Mouse (Mus musculus): ENCODE measurements around the gene Syk. TPM values are rescaled to one million over a fixed set of nuclear protein-coding genes. Genes with fewer than 3 reads are reported as not detected.

Syk gene
- polyA plus RNA-seq, 1 experiment from 2014 or later: 6.3 TPM

DNA sequence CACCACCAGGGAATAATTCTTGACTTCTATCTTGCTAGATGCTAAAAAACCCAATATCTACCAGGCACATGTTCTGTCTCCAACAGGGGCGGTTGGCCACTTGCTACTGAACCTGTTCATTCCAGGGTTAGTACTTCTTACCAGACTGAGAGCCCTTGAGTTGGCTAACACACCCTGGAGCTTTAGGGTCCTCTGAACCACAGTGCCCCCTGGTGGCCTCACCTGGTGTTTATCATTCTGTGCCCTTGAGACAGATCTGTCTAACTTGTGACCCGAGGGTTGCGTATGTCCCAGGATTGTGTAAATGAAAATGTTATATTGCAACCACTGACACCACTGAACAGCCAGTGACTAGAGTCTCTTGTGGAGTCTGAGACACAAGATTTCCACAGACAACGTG lies 41.1 kb downstream of the Syk start:
- H3K27ac ChIP-seq (replicated peaks): no peak overlapping the region
- no peak for ATAC-seq (ENCODE audit: extremely low read depth, insufficient number of reproducible peaks, low FRiP score, low TSS enrichment)
- H3K4me3 ChIP-seq: no peak overlapping the region
- no peak overlapping the region for H3K9ac ChIP-seq
- no peak overlapping the region for H3K4me2 ChIP-seq
- no peaks in the 10 kb centered on the region for H3K9me3 ChIP-seq
- H3K36me3 ChIP-seq: 0 out of 2 replicates have a peak, but pooled peaks cover 15% of the 10 kb centered on the region
- H3K4me1 ChIP-seq: peaks cover 12% of the 10 kb centered on the region
- WGBS: 53% methylated on average over 4 of the region's 4 CpGs
- no peaks in the 10 kb centered on the region for H3K27me3 ChIP-seq (replicated peaks)

DNA sequence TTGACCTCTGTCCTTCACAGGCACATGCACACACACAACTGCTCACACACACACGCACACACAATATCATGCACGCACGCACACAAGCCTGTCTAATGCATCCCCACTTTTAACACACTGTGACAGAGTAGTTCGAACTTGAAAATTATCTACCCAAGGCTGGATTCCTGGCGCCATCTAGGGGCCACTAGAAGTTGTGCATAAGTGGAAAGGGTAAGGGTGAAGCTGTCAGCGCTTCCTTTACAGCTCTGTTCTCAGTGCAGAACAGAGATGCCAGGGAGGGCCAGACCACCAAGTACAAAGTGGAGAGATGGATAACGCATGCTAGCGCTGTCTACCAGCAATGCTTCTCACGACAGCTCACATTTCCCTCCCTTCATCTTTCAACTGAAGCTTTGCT lies 45.6 kb downstream of the Syk start:
- H3K9me3 ChIP-seq: no peaks in the 10 kb centered on the region
- H3K27ac ChIP-seq (replicated peaks): no peak overlapping the region
- peaks cover 9% of the 10 kb centered on the region for H3K4me1 ChIP-seq
- H3K27me3 ChIP-seq (replicated peaks): no peaks in the 10 kb centered on the region
- H3K9ac ChIP-seq: no peak overlapping the region
- 0 out of 2 replicates have a peak, but pooled peaks cover 2% of the 10 kb centered on the region for H3K36me3 ChIP-seq
- H3K4me3 ChIP-seq: no peak overlapping the region
- WGBS: 39% methylated on average over 9 of the region's 9 CpGs
- H3K4me2 ChIP-seq: no peak overlapping the region
- ATAC-seq (ENCODE audit: extremely low read depth, insufficient number of reproducible peaks, low FRiP score, low TSS enrichment): no peak

DNA sequence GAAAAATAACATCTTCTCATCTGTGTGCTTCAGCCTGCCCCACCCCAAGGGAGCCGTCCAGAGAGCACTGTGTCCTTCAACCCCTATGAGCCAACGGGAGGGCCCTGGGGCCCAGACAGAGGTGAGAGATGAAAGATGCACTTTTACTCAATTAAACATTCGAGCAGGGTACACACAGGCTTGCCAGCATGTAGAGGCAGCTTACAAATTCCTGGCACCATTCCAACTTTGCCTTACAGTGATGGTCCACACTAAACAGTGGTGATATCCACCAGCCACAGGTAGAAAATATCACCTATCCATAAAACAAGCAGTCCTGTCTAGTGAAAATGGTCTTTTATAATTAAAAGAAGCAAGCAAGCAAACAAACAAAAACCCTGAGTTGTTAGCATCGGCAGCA lies 48.7 kb downstream of the Syk start:
- H3K4me3 ChIP-seq: no peak overlapping the region
- WGBS: 47% methylated on average over 4 of the region's 4 CpGs

DNA sequence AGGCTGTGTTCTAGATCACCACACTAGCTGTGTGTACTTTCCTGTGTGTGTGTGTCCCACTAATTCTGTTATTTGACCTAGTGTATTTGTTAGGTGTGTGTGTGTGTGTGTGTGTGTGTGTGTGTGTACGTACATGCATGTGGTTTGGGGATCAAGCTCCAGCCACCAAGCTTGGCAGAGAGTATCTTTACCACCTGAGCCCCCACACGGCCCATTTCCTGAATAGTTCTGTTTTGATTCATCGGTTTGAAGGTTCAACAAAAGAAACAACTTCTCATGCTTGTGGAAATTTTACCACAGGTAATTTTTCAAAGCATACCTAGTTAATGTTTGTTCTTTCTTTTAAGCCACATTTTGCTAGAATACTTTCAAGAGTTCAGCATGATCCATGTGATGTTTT lies 52.5 kb downstream of the Syk start:
- Histone ChIP-seq H3K27me3 (replicated peaks) (no peaks in the 10 kb centered on the region), H3K4me3 (no peak overlapping the region), H3K9ac (no peak overlapping the region), H3K4me2 (no peak overlapping the region), H3K27ac (replicated peaks) (no peak overlapping the region), H3K9me3 (no peaks in the 10 kb centered on the region), H3K36me3 (peaks cover 14% of the 10 kb centered on the region), H3K4me1 (peaks cover 4% of the 10 kb centered on the region; the same call in 1 of the 2 replicates)
- ATAC-seq (ENCODE audit: extremely low read depth, insufficient number of reproducible peaks, low FRiP score, low TSS enrichment): no peak
- 75% methylated on average over 3 of the region's 3 CpGs for WGBS

More for the DNA sequence above, 48.7 kb downstream of the Syk start:
- no peaks in the 10 kb centered on the region for H3K27me3 ChIP-seq (replicated peaks)
- 0 out of 2 replicates have a peak, but pooled peaks cover 2% of the 10 kb centered on the region for H3K36me3 ChIP-seq
- ATAC-seq (ENCODE audit: extremely low read depth, insufficient number of reproducible peaks, low FRiP score, low TSS enrichment): no peak
- no peak overlapping the region for H3K9ac ChIP-seq
- H3K27ac ChIP-seq (replicated peaks): no peak overlapping the region
- H3K4me1 ChIP-seq: peaks cover 4% of the 10 kb centered on the region; the same call in 1 of the 2 replicates
- H3K4me2 ChIP-seq: no peak overlapping the region
- no peaks in the 10 kb centered on the region for H3K9me3 ChIP-seq

DNA sequence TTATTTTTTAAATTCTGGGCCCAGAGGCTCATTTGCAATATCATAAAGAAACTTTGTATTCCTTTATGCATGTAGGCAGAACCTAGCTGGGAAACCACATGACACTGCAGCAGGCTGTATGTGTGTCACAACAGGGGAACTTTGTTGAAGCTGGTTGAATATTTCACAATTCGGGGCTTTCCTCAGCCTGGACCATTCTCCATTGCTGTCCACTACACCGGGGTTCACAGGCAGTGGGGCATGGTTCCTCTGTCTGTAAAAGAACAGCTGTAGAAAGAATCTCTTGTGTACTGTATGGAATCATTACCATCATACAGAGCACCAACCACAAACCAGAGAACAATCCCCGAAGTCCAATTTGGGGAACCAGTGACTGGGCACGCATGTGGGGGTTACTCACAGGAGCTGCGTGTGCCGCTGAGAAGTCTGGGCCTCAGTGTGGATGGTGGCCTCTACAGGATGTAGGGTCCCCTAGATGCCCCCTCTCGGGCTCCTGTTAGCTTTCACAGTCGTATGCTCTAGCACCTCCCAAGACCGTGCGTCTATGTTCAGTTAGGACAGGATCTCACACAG lies 53.3 kb downstream of the Syk start:
- no peak overlapping the region for H3K4me2 ChIP-seq
- ATAC-seq (ENCODE audit: extremely low read depth, insufficient number of reproducible peaks, low FRiP score, low TSS enrichment): no peak
- H3K4me3 ChIP-seq: no peak overlapping the region
- no peak overlapping the region for H3K9ac ChIP-seq
- no peaks in the 10 kb centered on the region for H3K9me3 ChIP-seq
- H3K27me3 ChIP-seq (replicated peaks): no peaks in the 10 kb centered on the region
- no peak overlapping the region for H3K27ac ChIP-seq (replicated peaks)
- H3K36me3 ChIP-seq: peaks cover 19% of the 10 kb centered on the region
- 81% methylated on average over 10 of the region's 10 CpGs for WGBS
- peaks cover 4% of the 10 kb centered on the region; the same call in 1 of the 2 replicates for H3K4me1 ChIP-seq

DNA sequence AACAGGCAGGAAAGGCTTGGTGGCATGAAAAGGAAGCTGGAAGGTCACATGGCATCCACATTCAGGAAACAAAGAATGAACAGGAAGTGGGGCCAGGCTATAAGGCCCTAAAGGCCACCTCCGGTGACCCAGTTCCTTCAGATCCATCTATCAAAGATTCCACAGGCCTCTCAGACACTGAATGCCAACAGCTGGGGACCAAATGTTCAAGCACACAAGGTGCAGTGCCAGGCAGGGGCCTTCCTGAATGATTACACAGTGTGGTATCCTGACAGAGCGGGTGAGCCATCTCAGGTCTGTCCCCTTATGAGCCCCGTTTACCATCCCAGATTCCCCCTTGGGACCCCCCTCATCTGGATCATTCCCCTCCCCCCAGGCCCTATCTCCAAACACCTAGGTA lies 63.6 kb downstream of the Syk start:
- Histone ChIP-seq H3K27ac (replicated peaks) (no peak overlapping the region), H3K36me3 (peaks cover 40% of the 10 kb centered on the region), H3K27me3 (replicated peaks) (no peaks in the 10 kb centered on the region), H3K4me3 (no peak overlapping the region), H3K9me3 (no peaks in the 10 kb centered on the region), H3K4me1 (peaks cover 5% of the 10 kb centered on the region), H3K4me2 (no peak overlapping the region), H3K9ac (no peak overlapping the region)
- no peak for ATAC-seq (ENCODE audit: extremely low read depth, insufficient number of reproducible peaks, low FRiP score, low TSS enrichment)
- 78% methylated on average over 3 of the region's 3 CpGs for WGBS

DNA sequence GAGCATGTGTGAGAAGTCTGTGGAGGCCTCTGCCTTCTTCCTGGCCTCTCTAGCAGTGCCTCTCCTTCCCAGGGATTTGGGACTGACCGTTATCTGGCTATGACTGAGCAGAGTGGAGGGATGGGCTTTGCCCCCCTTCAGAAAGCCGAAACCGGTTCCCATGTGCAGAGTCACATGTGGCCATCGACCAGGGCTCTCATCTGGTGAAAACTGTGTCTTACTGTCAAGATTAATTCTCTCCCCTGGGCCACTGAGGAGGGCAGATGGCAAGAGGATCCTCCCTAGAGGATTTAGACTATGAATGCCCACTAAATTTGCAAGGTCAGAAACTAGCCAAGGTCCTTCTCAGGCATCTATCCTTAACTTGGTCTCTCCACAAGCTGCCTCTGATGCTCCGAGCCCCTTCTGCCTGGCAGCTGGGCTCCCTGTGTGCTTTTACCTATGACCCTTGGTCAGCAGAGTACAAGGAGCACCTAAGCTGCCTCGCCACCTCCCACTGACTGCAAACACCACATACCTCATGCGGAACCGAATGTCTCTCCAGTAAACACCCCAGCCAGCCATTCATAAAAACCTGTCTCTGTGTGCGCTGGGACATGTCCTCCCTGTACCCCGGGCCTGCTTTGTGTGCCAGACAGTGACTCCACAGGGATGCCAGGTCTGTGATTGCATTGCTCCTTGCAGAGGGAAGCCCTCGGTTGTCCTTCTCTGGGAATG lies 65.2 kb downstream of the Syk start:
- H3K4me2 ChIP-seq: no peak overlapping the region
- no peak overlapping the region for H3K27ac ChIP-seq (replicated peaks)
- peaks cover 36% of the 10 kb centered on the region for H3K36me3 ChIP-seq
- ATAC-seq (ENCODE audit: extremely low read depth, insufficient number of reproducible peaks, low FRiP score, low TSS enrichment): no peak
- H3K4me3 ChIP-seq: no peak overlapping the region
- WGBS: 71% methylated on average over 11 of the region's 11 CpGs
- no peaks in the 10 kb centered on the region for H3K9me3 ChIP-seq
- H3K4me1 ChIP-seq: peaks cover 5% of the 10 kb centered on the region
- H3K9ac ChIP-seq: no peak overlapping the region
- no peaks in the 10 kb centered on the region for H3K27me3 ChIP-seq (replicated peaks)

DNA sequence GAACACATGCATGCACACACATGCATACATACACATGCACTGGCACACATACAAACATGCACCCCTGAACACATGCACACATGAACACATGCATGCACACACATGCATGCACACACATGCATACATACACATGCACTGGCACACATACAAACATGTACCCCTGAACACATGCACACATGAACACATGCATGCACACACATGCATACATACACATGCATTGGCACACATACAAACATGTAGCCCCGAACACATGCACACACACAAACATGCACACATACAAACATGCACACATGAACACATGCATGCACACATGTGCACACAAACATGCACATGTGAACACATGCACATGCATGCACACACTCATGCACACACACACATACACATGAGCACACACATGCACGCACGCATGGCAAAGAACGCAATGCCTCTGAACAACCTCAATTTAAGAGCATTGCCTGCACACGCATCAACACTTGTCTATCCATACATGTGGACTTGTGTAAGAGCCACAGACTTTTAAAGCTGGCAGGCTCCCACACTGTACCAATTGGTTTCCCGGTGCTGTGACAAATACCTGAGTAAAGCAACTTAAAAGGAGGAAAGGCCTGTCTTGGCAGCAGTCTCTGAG lies 66.9 kb downstream of the Syk start:
- peaks cover 5% of the 10 kb centered on the region for H3K4me1 ChIP-seq
- H3K4me2 ChIP-seq: no peak overlapping the region
- H3K27ac ChIP-seq (replicated peaks): no peak overlapping the region
- no peak overlapping the region for H3K9ac ChIP-seq
- H3K9me3 ChIP-seq: no peaks in the 10 kb centered on the region
- ATAC-seq (ENCODE audit: extremely low read depth, insufficient number of reproducible peaks, low FRiP score, low TSS enrichment): no peak
- no peak overlapping the region for H3K4me3 ChIP-seq
- H3K27me3 ChIP-seq (replicated peaks): no peaks in the 10 kb centered on the region
- peaks cover 21% of the 10 kb centered on the region for H3K36me3 ChIP-seq
- 89% methylated on average over 6 of the region's 6 CpGs for WGBS

DNA sequence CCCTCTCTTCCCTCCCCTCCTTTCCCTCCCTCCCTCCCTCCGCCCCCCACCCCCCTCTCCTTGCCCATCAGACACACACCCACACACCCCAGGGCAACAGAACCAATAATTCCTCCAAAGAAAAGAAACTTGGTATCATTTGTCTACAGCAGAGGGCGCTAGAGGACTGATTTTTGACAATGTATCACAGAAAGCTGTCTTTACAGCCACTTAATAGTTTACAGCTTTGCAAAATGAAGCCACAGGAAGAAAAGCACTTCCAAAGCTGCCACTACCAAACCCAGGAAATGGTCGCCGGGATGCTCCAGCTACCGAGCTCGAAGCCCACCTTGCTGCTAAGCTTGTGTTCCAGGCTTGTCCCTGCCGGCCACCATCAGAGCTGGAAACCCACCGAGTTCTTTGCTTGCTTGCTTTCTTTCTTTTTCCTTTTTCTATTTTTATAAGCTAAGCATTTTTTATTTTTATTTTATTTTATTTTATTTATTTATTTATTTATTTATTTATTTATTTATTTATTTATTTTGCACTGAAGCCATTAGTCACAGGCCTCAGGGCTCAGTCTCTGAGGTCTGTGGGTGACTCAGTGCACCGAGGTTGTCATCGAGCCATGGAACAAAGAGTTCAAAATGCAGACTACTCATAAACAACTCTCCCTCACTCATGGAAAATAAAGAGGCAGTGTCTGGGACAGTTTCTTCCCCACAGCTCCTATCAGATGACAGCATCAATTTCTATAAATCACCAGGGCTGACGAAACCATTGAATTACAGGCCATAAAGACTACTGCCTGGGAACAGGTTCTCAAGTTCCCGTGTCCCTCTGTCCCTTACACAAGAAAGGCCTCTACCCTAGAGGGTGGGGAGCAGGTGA lies 68.6 kb downstream of the Syk start:
- no peak for ATAC-seq (ENCODE audit: extremely low read depth, insufficient number of reproducible peaks, low FRiP score, low TSS enrichment)

DNA sequence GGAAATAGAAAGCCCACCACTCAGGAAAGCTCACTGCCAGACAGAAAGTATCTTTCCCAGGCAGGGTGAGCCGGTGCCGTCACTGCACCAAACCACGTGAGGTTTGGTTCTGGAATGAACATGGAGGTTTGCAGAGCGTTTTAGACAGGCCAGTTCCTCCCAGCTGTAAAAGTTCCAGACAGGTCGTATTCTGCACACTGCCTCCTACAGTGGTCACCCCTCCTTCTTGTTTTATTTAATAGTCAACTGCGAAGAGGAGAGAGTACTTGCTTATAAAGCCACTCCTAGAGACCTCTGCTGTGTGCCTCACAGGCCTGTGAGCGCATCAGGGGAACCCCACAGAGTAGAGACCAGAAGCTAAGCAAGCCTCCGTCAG lies 69.3 kb downstream of the Syk start:
- no peak for ATAC-seq (ENCODE audit: extremely low read depth, insufficient number of reproducible peaks, low FRiP score, low TSS enrichment)
- no peak overlapping the region for H3K27ac ChIP-seq (replicated peaks)
- H3K9ac ChIP-seq: no peak overlapping the region
- no peak overlapping the region for H3K4me3 ChIP-seq
- 86% methylated on average over 8 of the region's 8 CpGs for WGBS
- no peaks in the 10 kb centered on the region for H3K4me1 ChIP-seq
- no peak overlapping the region for H3K4me2 ChIP-seq
- H3K27me3 ChIP-seq (replicated peaks): peaks cover 18% of the 10 kb centered on the region
- peaks cover under 1% of the 10 kb centered on the region; the same call in 1 of the 2 replicates for H3K36me3 ChIP-seq
- H3K9me3 ChIP-seq: no peaks in the 10 kb centered on the region

More for the DNA sequence above, 68.6 kb downstream of the Syk start:
- H3K4me2 ChIP-seq: no peak overlapping the region
- peaks cover 13% of the 10 kb centered on the region for H3K27me3 ChIP-seq (replicated peaks)
- H3K36me3 ChIP-seq: peaks cover 7% of the 10 kb centered on the region
- no peak overlapping the region for H3K4me3 ChIP-seq
- no peaks in the 10 kb centered on the region for H3K4me1 ChIP-seq
- no peak overlapping the region for H3K27ac ChIP-seq (replicated peaks)
- no peak overlapping the region for H3K9ac ChIP-seq
- H3K9me3 ChIP-seq: no peaks in the 10 kb centered on the region
- 55% methylated on average over 11 of the region's 12 CpGs for WGBS

Measured in heart, embryonic 13.5 days (tissue).